Mouse (Mus musculus) midbrain, embryonic 15.5 days (tissue): ENCODE measurements around the gene Rps6kl1. TPM values are rescaled to one million over a fixed set of nuclear protein-coding genes. Genes with fewer than 3 reads are reported as not detected.
A peak's percentile ranks its signal among the peaks of the same experiment; 100 is the strongest.

ENCODE experiments used
- ATAC-seq: fragments of 200-750 bp; cut with Nextera tagmentation; replicated peaks from 2 replicates; pipeline ENCODE4 v1.8.0; 2017; ENCODE audit warnings: moderate TSS enrichment
- H3K27ac ChIP-seq: fragments of 300-500 bp; sonication (generic); 2 replicates; pipeline ENCODE4 v1.5.1; 2015; ENCODE audit warnings: mild to moderate bottlenecking, inconsistent platforms
- H3K27me3 ChIP-seq: fragments of 300-500 bp; sonication (generic); replicated peaks from 2 replicates; pipeline ENCODE4 v1.6.1; 2015; ENCODE audit warnings: inconsistent platforms
- H3K36me3 ChIP-seq: fragments of 300-500 bp; sonication (generic); replicated peaks from 2 replicates; pipeline ENCODE4 v1.6.1; 2015; ENCODE audit warnings: inconsistent platforms
- H3K4me1 ChIP-seq: fragments of 300-500 bp; sonication (generic); 2 replicates; pipeline ENCODE4 v1.6.1; 2015; ENCODE audit warnings: inconsistent platforms
- H3K4me2 ChIP-seq: fragments of 300-500 bp; sonication (generic); 2 replicates; pipeline ENCODE4 v1.6.1; 2015; ENCODE audit warnings: inconsistent platforms, mild to moderate bottlenecking, moderate library complexity
- H3K4me3 ChIP-seq: fragments of 300-500 bp; sonication (generic); 2 replicates; pipeline ENCODE4 v1.5.1; 2015; ENCODE audit warnings: mild to moderate bottlenecking, inconsistent platforms
- H3K9ac ChIP-seq: fragments of 300-500 bp; sonication (generic); 2 replicates; pipeline ENCODE4 v1.6.1; 2015; ENCODE audit warnings: mild to moderate bottlenecking, inconsistent platforms
- H3K9me3 ChIP-seq: fragments of 300-500 bp; sonication (generic); 2 replicates; pipeline ENCODE4 v1.6.1; 2016; ENCODE audit warnings: inconsistent platforms
- WGBS: fragments of 180-500 bp; shearing (Covaris S2); methylation state at CpG from one replicate; pipeline ENCODE4 v1.1.7; 2015; ENCODE audit warnings: mixed read lengths; 5-methylcytosine and 5-hydroxymethylcytosine counted together
- polyA plus RNA-seq: library from polyadenylated mRNA; unstranded; fragments of >200 nt; fragmentation: Nextera tagmentation; extraction: Ambion mirVana; gene quantifications from 2 replicates; pipeline ENCODE4 v1.2.1, GENCODE M21; 2015

Gene Rps6kl1
- polyA plus RNA-seq, 1 experiment from 2014 or later = 38.2 TPM

DNA sequence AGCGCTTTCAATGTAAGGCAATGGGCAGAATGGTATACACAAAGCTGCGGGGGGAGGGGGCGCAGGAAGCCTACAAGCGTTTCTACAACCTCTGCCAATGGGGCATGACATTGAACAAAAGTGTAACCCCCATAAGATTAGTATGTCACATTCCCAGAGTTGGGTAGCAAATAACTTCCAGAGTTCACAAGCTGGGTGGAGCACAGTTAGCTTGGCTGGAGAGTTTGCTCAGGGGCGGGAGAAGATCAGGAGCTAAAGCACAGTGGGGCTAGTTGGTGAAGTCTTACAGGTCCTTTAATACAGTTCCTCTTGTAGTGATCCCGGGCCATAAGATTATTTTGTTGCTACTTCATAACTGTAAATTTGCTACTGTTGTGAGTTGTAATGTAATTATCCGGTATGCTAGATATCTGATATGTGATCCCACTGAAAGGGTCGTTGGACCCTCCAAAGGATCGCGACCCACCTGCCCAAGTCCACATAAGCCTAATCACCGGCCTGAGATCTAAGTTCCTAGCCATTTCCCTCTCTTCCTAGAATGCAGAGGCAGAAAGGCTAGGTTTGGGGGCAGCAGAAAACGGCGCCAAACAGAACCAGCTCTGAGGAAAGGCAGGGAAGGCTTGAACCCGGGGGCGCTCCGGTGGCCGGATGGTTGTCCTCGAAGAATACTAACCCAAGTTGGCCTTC is 40.9 kb downstream of the Rps6kl1 start:
- H3K4me2 ChIP-seq = peak overlapping the region; percentile 67
- peak overlapping the region; percentile 87 for H3K27ac ChIP-seq
- WGBS = 14% methylated on average over 18 of the region's 18 CpGs
- H3K4me1 ChIP-seq = peaks cover 34% of the 10 kb centered on the region
- H3K9me3 ChIP-seq = no peaks in the 10 kb centered on the region
- peak overlapping the region; percentile 96 for H3K9ac ChIP-seq
- H3K36me3 ChIP-seq = no peaks in the 10 kb centered on the region
- H3K27me3 ChIP-seq = no peaks in the 10 kb centered on the region
- H3K4me3 ChIP-seq = peak overlapping the region; percentile 83
- peak; percentile 65 for ATAC-seq

DNA sequence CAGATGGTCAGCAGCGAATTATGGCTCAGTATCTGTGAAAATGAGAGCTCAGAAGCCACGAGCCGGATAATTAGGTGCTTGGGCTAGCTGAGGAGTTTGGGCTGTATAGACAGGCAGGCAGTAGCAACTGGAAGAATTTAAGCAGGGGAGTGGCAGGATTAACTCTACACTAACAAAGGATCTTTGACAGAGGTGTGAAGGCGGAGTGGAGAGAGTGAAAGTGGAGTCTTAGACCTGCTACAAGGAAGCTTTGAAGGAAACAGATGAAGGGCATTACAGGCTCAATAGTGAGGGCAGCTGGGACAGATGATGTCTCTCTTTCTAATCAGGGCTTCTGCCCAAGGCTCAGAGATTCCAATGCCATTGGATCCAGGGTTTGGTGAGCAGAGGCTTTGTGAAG is 41.6 kb downstream of the Rps6kl1 start:
- Histone ChIP-seq H3K27ac (no peak overlapping the region), H3K4me2 (peak overlapping the region; percentile 67; the same call in 1 of the 2 replicates), H3K4me3 (no peak overlapping the region), H3K9ac (no peak overlapping the region), H3K9me3 (no peaks in the 10 kb centered on the region), H3K4me1 (peaks cover 34% of the 10 kb centered on the region), H3K36me3 (no peaks in the 10 kb centered on the region), H3K27me3 (no peaks in the 10 kb centered on the region)
- no peak for ATAC-seq
- WGBS = 35% methylated on average over 4 of the region's 4 CpGs

DNA sequence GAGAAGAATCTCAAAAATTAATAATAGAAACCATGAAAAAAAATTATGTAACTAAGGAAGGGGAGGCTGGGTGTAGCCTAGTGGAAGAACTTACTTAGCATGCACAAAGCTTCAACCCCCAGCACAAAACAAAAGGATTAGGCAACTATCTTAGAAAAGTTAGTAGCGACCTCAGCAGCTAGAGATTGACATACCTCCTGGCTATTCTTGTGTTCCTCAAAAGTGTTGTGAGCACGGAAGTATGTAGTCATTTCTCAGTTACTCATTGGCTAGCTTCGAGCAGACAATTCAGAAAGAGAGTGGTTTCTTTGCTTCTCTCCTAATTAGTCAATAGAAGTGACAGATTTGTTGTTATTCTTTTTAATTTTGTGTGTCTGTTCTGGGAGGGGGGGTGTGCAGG is 42.4 kb downstream of the Rps6kl1 start:
- ATAC-seq = no peak
- Histone ChIP-seq H3K9me3 (no peaks in the 10 kb centered on the region), H3K36me3 (no peaks in the 10 kb centered on the region), H3K4me1 (peaks cover 34% of the 10 kb centered on the region), H3K4me3 (no peak overlapping the region), H3K27me3 (no peaks in the 10 kb centered on the region), H3K4me2 (no peak overlapping the region), H3K9ac (no peak overlapping the region), H3K27ac (no peak overlapping the region)
- WGBS = 61% methylated on average over 3 of the region's 3 CpGs

- Histone ChIP-seq H3K4me3 (no peak overlapping the region), H3K9ac (no peak overlapping the region)
- ATAC-seq = no peak
These were observed 44.8 kb downstream of the Rps6kl1 start for GRCm38 (mm10) chr12:85106292-85106691.

GRCm38 (mm10) chr12:85104789-85105188 is 46.3 kb downstream of the Rps6kl1 start:
- Histone ChIP-seq H3K27me3 (no peaks in the 10 kb centered on the region), H3K9me3 (no peaks in the 10 kb centered on the region), H3K4me2 (no peak overlapping the region), H3K4me1 (peaks cover 12% of the 10 kb centered on the region), H3K9ac (no peak overlapping the region), H3K27ac (no peak overlapping the region), H3K4me3 (no peak overlapping the region), H3K36me3 (no peaks in the 10 kb centered on the region)
- WGBS = 86% methylated on average over 8 of the region's 8 CpGs
- ATAC-seq = no peak

More at GRCm38 (mm10) chr12:85106292-85106691, 44.8 kb downstream of the Rps6kl1 start:
- H3K4me1 ChIP-seq = peaks cover 11% of the 10 kb centered on the region
- no peaks in the 10 kb centered on the region for H3K27me3 ChIP-seq
- no peaks in the 10 kb centered on the region for H3K36me3 ChIP-seq
- no peak overlapping the region for H3K27ac ChIP-seq
- 3% methylated on average over 8 of the region's 8 CpGs for WGBS
- no peaks in the 10 kb centered on the region for H3K9me3 ChIP-seq
- no peak overlapping the region for H3K4me2 ChIP-seq

- H3K27me3 ChIP-seq = no peaks in the 10 kb centered on the region
- H3K27ac ChIP-seq = no peak overlapping the region
- ATAC-seq = no peak
- H3K4me1 ChIP-seq = peaks cover 7% of the 10 kb centered on the region; the same call in 1 of the 2 replicates
- no peak overlapping the region for H3K9ac ChIP-seq
- 78% methylated on average over 8 of the region's 8 CpGs for WGBS
- H3K4me2 ChIP-seq = no peak overlapping the region
- H3K9me3 ChIP-seq = no peaks in the 10 kb centered on the region
- no peaks in the 10 kb centered on the region for H3K36me3 ChIP-seq
- H3K4me3 ChIP-seq = no peak overlapping the region
These were observed 48.0 kb downstream of the Rps6kl1 start for GRCm38 (mm10) chr12:85103096-85103495.

GRCm38 (mm10) chr12:85101521-85102106 is 49.5 kb downstream of the Rps6kl1 start:
- Histone ChIP-seq H3K27ac (no peak overlapping the region), H3K27me3 (no peaks in the 10 kb centered on the region), H3K4me2 (no peak overlapping the region), H3K36me3 (no peaks in the 10 kb centered on the region), H3K9me3 (no peaks in the 10 kb centered on the region), H3K9ac (no peak overlapping the region), H3K4me1 (peaks cover 7% of the 10 kb centered on the region; the same call in 1 of the 2 replicates), H3K4me3 (no peak overlapping the region)
- ATAC-seq = no peak
- 77% methylated on average over 5 of the region's 5 CpGs for WGBS

- H3K36me3 ChIP-seq = no peaks in the 10 kb centered on the region
- H3K4me1 ChIP-seq = peaks cover 5% of the 10 kb centered on the region; the same call in 1 of the 2 replicates
- no peak overlapping the region for H3K4me2 ChIP-seq
- H3K9me3 ChIP-seq = no peaks in the 10 kb centered on the region
- ATAC-seq = no peak; the same call in 1 of the 2 replicates
- H3K4me3 ChIP-seq = no peak overlapping the region
- peak overlapping the region; percentile 3; the same call in 1 of the 2 replicates for H3K27ac ChIP-seq
- WGBS = 26% methylated on average over 14 of the region's 14 CpGs
- no peak overlapping the region for H3K9ac ChIP-seq
- no peaks in the 10 kb centered on the region for H3K27me3 ChIP-seq
These were observed 50.1 kb downstream of the Rps6kl1 start for GRCm38 (mm10) chr12:85101001-85101400.

DNA sequence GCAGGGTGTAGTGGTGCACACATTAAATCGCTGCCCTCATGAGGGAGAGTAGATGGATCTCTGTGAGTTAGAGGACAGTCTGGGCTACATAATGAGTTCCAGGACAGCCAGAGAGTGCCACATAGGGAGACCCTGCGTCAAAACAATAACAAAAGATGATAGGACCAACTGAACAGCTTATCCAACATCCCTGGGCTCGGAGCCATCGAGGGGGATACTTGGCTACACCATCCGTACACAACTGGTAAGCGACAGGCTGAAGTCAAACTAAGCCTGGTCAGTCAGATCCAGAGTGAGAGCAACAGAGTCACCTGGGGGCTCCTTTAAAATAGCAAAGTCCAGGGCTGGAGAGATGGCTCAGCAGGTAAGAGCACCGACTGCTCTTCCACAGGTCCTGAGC is 55.2 kb downstream of the Rps6kl1 start:
- H3K4me3 ChIP-seq = no peak overlapping the region
- no peak overlapping the region for H3K4me2 ChIP-seq
- H3K9ac ChIP-seq = no peak overlapping the region
- H3K27ac ChIP-seq = no peak overlapping the region
- H3K4me1 ChIP-seq = peaks cover 4% of the 10 kb centered on the region; the same call in 1 of the 2 replicates
- 86% methylated on average over 7 of the region's 7 CpGs for WGBS
- H3K36me3 ChIP-seq = no peaks in the 10 kb centered on the region
- no peaks in the 10 kb centered on the region for H3K9me3 ChIP-seq
- no peak for ATAC-seq
- no peaks in the 10 kb centered on the region for H3K27me3 ChIP-seq

- WGBS = 84% methylated on average over 11 of the region's 11 CpGs
- H3K4me2 ChIP-seq = no peak overlapping the region
- ATAC-seq = no peak
- H3K9ac ChIP-seq = no peak overlapping the region
- H3K9me3 ChIP-seq = no peaks in the 10 kb centered on the region
- H3K27me3 ChIP-seq = no peaks in the 10 kb centered on the region
- no peak overlapping the region for H3K27ac ChIP-seq
- H3K4me3 ChIP-seq = no peak overlapping the region
- no peaks in the 10 kb centered on the region for H3K36me3 ChIP-seq
- H3K4me1 ChIP-seq = 0 out of 2 replicates have a peak, but pooled peaks cover 3% of the 10 kb centered on the region
These were observed 55.9 kb downstream of the Rps6kl1 start for GRCm38 (mm10) chr12:85095146-85095545.

DNA sequence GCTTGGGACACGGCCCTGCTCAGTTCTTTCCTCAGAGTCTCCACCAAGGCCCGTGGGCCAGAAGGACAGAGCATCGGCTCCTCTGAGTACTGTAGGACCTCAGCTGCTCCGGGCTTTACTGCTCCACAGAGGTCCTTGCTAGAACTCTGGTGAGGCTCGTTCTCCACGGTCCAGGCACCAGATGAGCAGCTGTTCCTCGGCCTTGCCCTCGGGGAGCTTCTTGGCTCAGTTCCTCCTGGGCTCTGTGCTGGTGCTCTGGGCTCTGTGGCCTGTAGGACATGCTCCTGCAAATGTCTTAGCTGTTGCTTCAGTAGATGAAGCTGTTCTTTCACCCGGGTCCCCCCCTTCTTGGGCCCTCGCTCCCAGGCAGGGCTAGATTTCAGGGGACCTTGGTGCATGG is 56.4 kb downstream of the Rps6kl1 start:
- H3K27ac ChIP-seq = no peak overlapping the region
- no peaks in the 10 kb centered on the region for H3K27me3 ChIP-seq
- WGBS = 76% methylated on average over 10 of the region's 10 CpGs
- H3K36me3 ChIP-seq = no peaks in the 10 kb centered on the region
- no peak overlapping the region for H3K9ac ChIP-seq
- H3K4me3 ChIP-seq = no peak overlapping the region
- H3K9me3 ChIP-seq = no peaks in the 10 kb centered on the region
- H3K4me1 ChIP-seq = 0 out of 2 replicates have a peak, but pooled peaks cover 3% of the 10 kb centered on the region
- ATAC-seq = no peak
- H3K4me2 ChIP-seq = no peak overlapping the region

GRCm38 (mm10) chr12:85094010-85094409 is 57.1 kb downstream of the Rps6kl1 start:
- no peak for ATAC-seq
- WGBS = 37% methylated on average over 14 of the region's 14 CpGs
- Histone ChIP-seq H3K9ac (no peak overlapping the region), H3K9me3 (no peaks in the 10 kb centered on the region), H3K4me2 (no peak overlapping the region), H3K27ac (no peak overlapping the region), H3K27me3 (no peaks in the 10 kb centered on the region), H3K36me3 (0 out of 2 replicates have a peak, but pooled peaks cover 3% of the 10 kb centered on the region), H3K4me3 (no peak overlapping the region), H3K4me1 (0 out of 2 replicates have a peak, but pooled peaks cover 3% of the 10 kb centered on the region)
